9 mouse cellular contexts compared by ENCODE assay signal in genomic region chr13:102957508-102958272, GRCm38 (mm10).
DNase-seq lines count a peak whose midpoint lies in the region; ATAC-seq lines count a peak whose summit lies in the region.
"Had no signal": no experiment of that assay in that cellular context is flagged by ENCODE, and none has a peak within 500 bp of the region (broad histone marks: within the 10 kb centered on the region; RNA-seq: fewer than 3 reads in every experiment).

No protein-coding gene starts in this region.

- peak overlapping the region; percentile 43 for H3K4me2 ChIP-seq in liver, embryonic 11.5 days
- H3K4me2 ChIP-seq in embryonic facial prominence, embryonic 11.5 days (ENCODE audit: low read depth, low read length) = peak overlapping the region; percentile 44
- H3K4me2 ChIP-seq in hindbrain, embryonic 13.5 days = peak overlapping the region; percentile 64
- peak overlapping the region; percentile 29; the same call in 1 of the 2 replicates for H3K4me2 ChIP-seq in liver, embryonic 12.5 days

- no peaks in the 10 kb centered on the region for H3K9me3 ChIP-seq in liver, embryonic 11.5 days (ENCODE audit: control insufficient read depth, low read length)
- H3K9me3 ChIP-seq in embryonic facial prominence, embryonic 11.5 days (replicated peaks; ENCODE audit: control insufficient read depth, low read length) = no peaks in the 10 kb centered on the region
- H3K9me3 ChIP-seq in hindbrain, embryonic 13.5 days = no peaks in the 10 kb centered on the region
- H3K9me3 ChIP-seq in liver, embryonic 12.5 days (replicated peaks) = no peaks in the 10 kb centered on the region
- H3K9me3 ChIP-seq: megakaryocyte, embryonic 14.5 days had no signal

- no peaks in the 10 kb centered on the region for H3K27me3 ChIP-seq in liver, embryonic 11.5 days (replicated peaks; ENCODE audit: control insufficient read depth, insufficient read depth, low read length)
- H3K27me3 ChIP-seq in embryonic facial prominence, embryonic 11.5 days (ENCODE audit: control insufficient read depth, insufficient read depth, low read length) = no peaks in the 10 kb centered on the region
- no peaks in the 10 kb centered on the region for H3K27me3 ChIP-seq in hindbrain, embryonic 13.5 days
- peaks cover 6% of the 10 kb centered on the region; the same call in 1 of the 2 replicates for H3K27me3 ChIP-seq in liver, embryonic 12.5 days (replicated peaks)

- no peaks in the 10 kb centered on the region for H3K4me1 ChIP-seq in liver, embryonic 11.5 days (replicated peaks; ENCODE audit: control insufficient read depth, insufficient read depth, low read length)
- H3K4me1 ChIP-seq in embryonic facial prominence, embryonic 11.5 days (ENCODE audit: control insufficient read depth, insufficient read depth, low read length) = no peaks in the 10 kb centered on the region
- peaks cover 16% of the 10 kb centered on the region for H3K4me1 ChIP-seq in hindbrain, embryonic 13.5 days (replicated peaks)
- no peaks in the 10 kb centered on the region for H3K4me1 ChIP-seq in liver, embryonic 12.5 days
- H3K4me1 ChIP-seq: megakaryocyte, embryonic 14.5 days had no signal

- H3K4me3 ChIP-seq in liver, embryonic 11.5 days (ENCODE audit: low read depth, low read length) = no peak overlapping the region
- H3K4me3 ChIP-seq in embryonic facial prominence, embryonic 11.5 days (ENCODE audit: low read depth, low read length) = no peak overlapping the region
- peak overlapping the region; percentile 40 for H3K4me3 ChIP-seq in hindbrain, embryonic 13.5 days
- no peak overlapping the region for H3K4me3 ChIP-seq in liver, embryonic 12.5 days
- H3K4me3 ChIP-seq: megakaryocyte, embryonic 14.5 days had no signal

- H3K9ac ChIP-seq in liver, embryonic 11.5 days (ENCODE audit: low read depth, low read length) = no peak overlapping the region
- H3K9ac ChIP-seq in embryonic facial prominence, embryonic 11.5 days (replicated peaks; ENCODE audit: low read length) = no peak overlapping the region
- peak overlapping the region; percentile 69 for H3K9ac ChIP-seq in hindbrain, embryonic 13.5 days
- H3K9ac ChIP-seq in liver, embryonic 12.5 days = no peak overlapping the region

- WGBS in liver, embryonic 11.5 days = 26% methylated on average over 15 of the region's 15 CpGs
- 6% methylated on average over 15 of the region's 15 CpGs for WGBS in embryonic facial prominence, embryonic 11.5 days
- WGBS in hindbrain, embryonic 13.5 days = under 1% methylated on average over 15 of the region's 15 CpGs
- WGBS in liver, embryonic 12.5 days (ENCODE audit: insufficient replicate concordance) = 31% methylated on average over 15 of the region's 15 CpGs

- DNase-seq in liver, embryonic 11.5 days (ENCODE audit: low spot score) = peak; percentile 34
- DNase-seq in liver = no peak
- peak; percentile 47 for DNase-seq in embryonic facial prominence, embryonic 11.5 days (ENCODE audit: low spot score)
- DNase-seq in right cerebral cortex, postnatal 10 days (ENCODE audit: low spot score in 2 of 2) = peak; percentile 43 to 55
- DNase-seq in gastrocnemius, adult 8-10 months (ENCODE audit: low spot score in 2 of 2) = no peak
- DNase-seq in urinary bladder, postnatal 14 days (ENCODE audit: low spot score) = no peak

- H3K27ac ChIP-seq in liver, embryonic 11.5 days (ENCODE audit: low read depth, low read length) = no peak overlapping the region
- H3K27ac ChIP-seq in embryonic facial prominence, embryonic 11.5 days (replicated peaks; ENCODE audit: low read depth, low read length) = no peak overlapping the region
- peak overlapping the region; percentile 83 for H3K27ac ChIP-seq in hindbrain, embryonic 13.5 days
- no peak overlapping the region for H3K27ac ChIP-seq in liver, embryonic 12.5 days

- ATAC-seq in liver, embryonic 11.5 days (replicated peaks; ENCODE audit: low FRiP score) = no peak
- ATAC-seq in embryonic facial prominence, embryonic 11.5 days (replicated peaks; ENCODE audit: insufficient number of reproducible peaks, low FRiP score, low TSS enrichment, low read depth) = peak; percentile 65
- ATAC-seq in hindbrain, embryonic 13.5 days (ENCODE audit: low FRiP score) = peak; percentile 86
- ATAC-seq in liver, embryonic 12.5 days = no peak

- no peaks in the 10 kb centered on the region for H3K36me3 ChIP-seq in liver, embryonic 11.5 days (ENCODE audit: control insufficient read depth, insufficient read depth, low read length)
- H3K36me3 ChIP-seq in embryonic facial prominence, embryonic 11.5 days (replicated peaks; ENCODE audit: control insufficient read depth, insufficient read depth, low read depth, low read length) = no peaks in the 10 kb centered on the region
- no peaks in the 10 kb centered on the region for H3K36me3 ChIP-seq in hindbrain, embryonic 13.5 days
- no peaks in the 10 kb centered on the region for H3K36me3 ChIP-seq in liver, embryonic 12.5 days

Comparison
In these comparisons a context has a peak if more than half of its experiments do, and no peak if none do; other contexts are left out.
1. DNase-seq: peak in liver, embryonic 11.5 days (single experiment), embryonic facial prominence, embryonic 11.5 days (single experiment) and right cerebral cortex, postnatal 10 days (2 of 2); none in liver (single experiment), gastrocnemius, adult 8-10 months (0 of 2) and urinary bladder, postnatal 14 days (single experiment).
2. ATAC-seq: peak in embryonic facial prominence, embryonic 11.5 days (single experiment) and hindbrain, embryonic 13.5 days (single experiment); none in liver, embryonic 11.5 days (single experiment) and liver, embryonic 12.5 days (single experiment).
3. Peak in every context shown above with its lines, with median percentiles within 50 percentile points of each other: H3K4me2 ChIP-seq.